Mouse (Mus musculus) liver, postnatal 0 days (tissue): ENCODE measurements around the gene Lrig3.

Experiments
- CTCF ChIP-seq: sonication (generic); IDR thresholded peaks from 2 replicates; pipeline ENCODE4 v1.5.1; 2016; ENCODE audit warnings: antibody characterized with exemption, low read depth
- EP300 ChIP-seq: IDR thresholded peaks from 2 replicates; pipeline ENCODE4 v1.6.1; 2016; ENCODE audit warnings: antibody characterized with exemption, low read depth, mild to moderate bottlenecking

- TF ChIP-seq CTCF (no peak), EP300 (no peak)
Measured at GRCm38 (mm10) chr10:125968191-125969132, 2.5 kb downstream of the Lrig3 start.
